8 mouse cellular contexts compared by ENCODE assay signal in genomic region chr2:112265448-112266241, GRCm38 (mm10). TPM values are rescaled to one million over a fixed set of nuclear protein-coding genes. Genes with fewer than 3 reads are reported as not detected.
A peak's percentile ranks its signal among the peaks of the same experiment; 100 is the strongest.
DNase-seq lines count a peak whose midpoint lies in the region; ATAC-seq lines count a peak whose summit lies in the region.

Gene Slc12a6 (plus strand): TSS chr2:112265825.

- peak within 1 kb of the TSS; percentile 92 for H3K4me2 ChIP-seq in hindbrain, embryonic 12.5 days (replicated peaks)

- peak within 1 kb of the TSS; percentile 82 for H3K4me3 ChIP-seq in hindbrain, embryonic 12.5 days

- under 1% methylated on average over 66 of the region's 85 CpGs for whole genome bisulfite sequencing in hindbrain, embryonic 12.5 days

- peak within 1 kb of the TSS; percentile 81 for H3K9ac ChIP-seq in hindbrain, embryonic 12.5 days

- DNase-seq in Muller cell, postnatal 12 days (ENCODE audit: inconsistent ontology term): peak; percentile 94
- peak; percentile 95 for DNase-seq in cerebellum, adult 9-11 months
- DNase-seq in frontal cortex, postnatal 10 days (ENCODE audit: low spot score in 2 of 2): peak; percentile 83 to 87
- DNase-seq in layer of hippocampus, postnatal 25 days (ENCODE audit: extremely low spot score in 1 of 2, low spot score in 1 of 2): peak; percentile 81 to 82
- peak; percentile 96 for DNase-seq in lung, postnatal 25 days (ENCODE audit: low spot score)
- DNase-seq in retina, embryonic 14.5 days (ENCODE audit: low spot score): peak; percentile 91
- peak; percentile 97 for DNase-seq in thymus, postnatal 4 days

- peak within 1 kb of the TSS; percentile 96 for H3K27ac ChIP-seq in hindbrain, embryonic 12.5 days

- no peaks in the 10 kb centered on the region for H3K36me3 ChIP-seq in hindbrain, embryonic 12.5 days

- peak; percentile 96 for ATAC-seq in hindbrain, embryonic 12.5 days (ENCODE audit: low FRiP score)

- H3K9me3 ChIP-seq in hindbrain, embryonic 12.5 days (replicated peaks): no peaks in the 10 kb centered on the region

- H3K27me3 ChIP-seq in hindbrain, embryonic 12.5 days: no peaks in the 10 kb centered on the region

- peaks cover 35% of the 10 kb centered on the region for H3K4me1 ChIP-seq in hindbrain, embryonic 12.5 days

RNA-seq across cellular contexts. Expression of gene Slc12a6, which starts in this region (rescaled TPM):
- polyA plus RNA-seq in hindbrain, embryonic 12.5 days (2016; fragmentation: Nextera tagmentation; extraction: Ambion mirVana): 20.4 and 21.1 TPM in 2 replicates
- 100 to 1,000 TPM in 1 of 2 experiments, 10 to 100 TPM in 1; 94.4 to 109 TPM for total RNA-seq in layer of hippocampus, postnatal 25 days (2021)

Comparison
In these comparisons a context has a peak if more than half of its experiments do, and no peak if none do; other contexts are left out.
1. Peak in every context shown above with its lines: DNase-seq, ATAC-seq, H3K4me3 ChIP-seq and H3K27ac ChIP-seq.